In the genomic region with DNA sequence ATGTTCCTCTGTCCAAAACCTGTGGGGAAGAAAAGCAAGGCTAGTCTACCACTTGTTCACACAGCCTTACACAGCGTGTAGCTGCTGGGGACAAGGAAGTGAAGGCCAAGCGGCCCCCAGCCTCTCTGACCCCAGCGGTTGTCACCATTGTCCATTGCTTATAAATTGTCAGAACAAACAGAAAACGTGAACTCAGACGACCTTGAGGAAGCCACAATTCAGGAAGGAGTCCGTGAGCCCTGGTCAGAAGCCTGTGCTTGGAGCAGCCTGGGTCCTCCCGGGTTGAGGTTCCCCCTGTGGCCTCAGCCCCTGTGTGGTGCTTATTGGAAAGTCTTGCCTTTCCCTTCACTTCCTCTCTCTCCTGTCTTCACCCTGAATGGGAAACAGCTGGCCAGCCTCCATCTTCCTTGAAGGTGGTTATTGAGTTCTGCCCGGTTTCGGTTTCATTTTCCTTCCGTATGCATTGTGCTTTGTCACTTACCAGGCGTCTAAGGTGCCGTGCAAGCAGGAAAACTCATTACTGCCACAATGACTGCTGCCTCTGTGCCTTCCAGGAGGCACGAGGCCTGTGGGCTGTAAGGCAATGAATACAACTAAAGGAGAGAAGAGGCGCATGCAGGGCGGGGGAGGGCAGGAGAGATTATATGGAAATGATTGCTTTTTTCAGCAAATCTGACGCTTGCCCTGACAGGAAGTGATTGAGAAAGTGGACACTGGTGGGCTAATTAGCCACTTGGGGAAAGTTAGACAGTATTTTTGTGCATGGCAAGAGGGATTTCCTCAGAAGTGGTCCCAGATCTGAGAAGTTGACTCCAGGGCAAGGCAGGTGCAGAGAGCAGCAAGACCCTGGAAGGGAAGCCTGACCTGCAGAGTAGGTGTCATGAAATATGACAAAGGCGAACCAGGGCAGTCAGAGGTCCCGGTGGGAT, we compare ENCODE assay signal across 7 mouse cellular contexts.
A peak's percentile ranks its signal among the peaks of the same experiment; 100 is the strongest.
DNase-seq lines count a peak whose midpoint lies in the region; ATAC-seq and TF ChIP-seq lines count a peak whose summit lies in the region.

No protein-coding gene starts in this region.

- H3K4me2 ChIP-seq in heart, embryonic 15.5 days = peak overlapping the region; percentile 51

- H3K4me3 ChIP-seq in embryonic fibroblast, embryonic 13.5 days (ENCODE audit: insufficient read depth, low read length) = peak overlapping the region; percentile 30
- H3K4me3 ChIP-seq in heart, embryonic 15.5 days = peak overlapping the region; percentile 32
- H3K4me3 ChIP-seq in macrophage (ENCODE audit: inconsistent target) = peak overlapping the region; percentile 38

- 50% methylated on average over 18 of the region's 18 CpGs for WGBS in heart, embryonic 15.5 days
- 11% methylated on average over 18 of the region's 18 CpGs for WGBS in macrophage (ENCODE audit: missing documents)

- H3K27me3 ChIP-seq in heart, embryonic 15.5 days = no peaks in the 10 kb centered on the region

- peak; percentile 47 for ATAC-seq in heart, embryonic 15.5 days (replicated peaks; ENCODE audit: insufficient number of reproducible peaks, insufficient read depth, low FRiP score, low read depth)

- H3K36me3 ChIP-seq in heart, embryonic 15.5 days = no peaks in the 10 kb centered on the region
- H3K36me3 ChIP-seq in macrophage (ENCODE audit: inconsistent target) = no peaks in the 10 kb centered on the region

- peak; percentile 41 for DNase-seq in adrenal gland, adult 8-10 months
- peak; percentile 72 for DNase-seq in kidney, postnatal 10 days
- DNase-seq in spleen, adult 18-20 months = peak; percentile 16 to 51
- no peak for DNase-seq in right cerebral cortex, adult 2 months (ENCODE audit: low spot score in 2 of 2)

- no peak overlapping the region for H3K27ac ChIP-seq in embryonic fibroblast, embryonic 13.5 days (ENCODE audit: insufficient read depth, low read length)
- H3K27ac ChIP-seq in heart, embryonic 15.5 days = peak overlapping the region; percentile 39
- peak overlapping the region; percentile 69 for H3K27ac ChIP-seq in macrophage

- no peaks in the 10 kb centered on the region for H3K4me1 ChIP-seq in embryonic fibroblast, embryonic 13.5 days (ENCODE audit: control insufficient read depth, insufficient read depth, low read length)
- peaks cover 22% of the 10 kb centered on the region for H3K4me1 ChIP-seq in heart, embryonic 15.5 days (replicated peaks)

- H3K9ac ChIP-seq in heart, embryonic 15.5 days = no peak overlapping the region

- no peak for TF ChIP-seq CTCF in embryonic fibroblast, embryonic 13.5 days (IDR thresholded peaks at IDR 0.05; ENCODE audit: borderline replicate concordance, insufficient read depth, low read length)

- no peaks in the 10 kb centered on the region for H3K79me2 ChIP-seq in macrophage (ENCODE audit: inconsistent target)

- H3K9me3 ChIP-seq in heart, embryonic 15.5 days (replicated peaks) = no peaks in the 10 kb centered on the region

- TF ChIP-seq POLR2A in embryonic fibroblast, embryonic 13.5 days (IDR thresholded peaks at IDR 0.05; ENCODE audit: low read depth, low read length) = peak; percentile 28; the same call in 1 of the 2 replicates

Comparison
In these comparisons a context has a peak if more than half of its experiments do, and no peak if none do; other contexts are left out.
1. DNase-seq: peak in adrenal gland, adult 8-10 months (single experiment), kidney, postnatal 10 days (single experiment) and spleen, adult 18-20 months (2 of 2); none in right cerebral cortex, adult 2 months (0 of 2).
2. Peak in every context shown above with its lines, with median percentiles within 50 percentile points of each other: H3K4me3 ChIP-seq.